Mouse (Mus musculus) hindbrain, embryonic 11.5 days (tissue): ENCODE results near the gene Nek5. TPM values are rescaled to one million over a fixed set of nuclear protein-coding genes. Genes with fewer than 3 reads are reported as not detected.

Source experiments
- ATAC-seq: fragments of 200-750 bp; cut with Nextera tagmentation; 2 replicates; pipeline ENCODE4 v1.8.0; 2017; ENCODE audit warnings: mild to moderate bottlenecking, moderate TSS enrichment, moderate library complexity; ENCODE audit not compliant: low FRiP score
- DNase-seq: peaks from one replicate; pipeline ENCODE4 v3.0.0-alpha.2; 2015; ENCODE audit warnings: low spot score
- H3K27ac ChIP-seq: fragments of 300-500 bp; sonication (generic); 2 replicates; pipeline ENCODE4 v1.5.1; 2014; ENCODE audit warnings: mild to moderate bottlenecking, low read depth, low read length
- H3K27me3 ChIP-seq: fragments of 300-500 bp; sonication (generic); 2 replicates; pipeline ENCODE4 v1.6.1; 2014; ENCODE audit warnings: mild to moderate bottlenecking, low read length, moderate library complexity, mixed read lengths; ENCODE audit not compliant: control insufficient read depth, insufficient read depth
- H3K36me3 ChIP-seq: fragments of 300-500 bp; sonication (generic); 2 replicates; pipeline ENCODE4 v1.6.1; 2014; ENCODE audit warnings: mild to moderate bottlenecking, low read length, moderate library complexity, mixed read lengths; ENCODE audit not compliant: control insufficient read depth, insufficient read depth
- H3K4me1 ChIP-seq: fragments of 300-500 bp; sonication (generic); replicated peaks from 2 replicates; pipeline ENCODE4 v1.6.1; 2014; ENCODE audit warnings: low read length, mixed read lengths; ENCODE audit not compliant: control insufficient read depth, insufficient read depth
- H3K4me2 ChIP-seq: fragments of 300-500 bp; sonication (generic); replicated peaks from 2 replicates; pipeline ENCODE4 v1.6.1; 2014; ENCODE audit warnings: mild to moderate bottlenecking, low read depth, low read length
- H3K4me3 ChIP-seq: fragments of 300-500 bp; sonication (generic); 2 replicates; pipeline ENCODE4 v1.5.1; 2014; ENCODE audit warnings: low read depth, low read length
- H3K9ac ChIP-seq: fragments of 300-500 bp; sonication (generic); 2 replicates; pipeline ENCODE4 v1.6.1; 2014; ENCODE audit warnings: low read depth, low read length
- H3K9me3 ChIP-seq: fragments of 300-500 bp; sonication (generic); 2 replicates; pipeline ENCODE4 v1.6.1; 2016; ENCODE audit warnings: low read length; ENCODE audit not compliant: control insufficient read depth
- WGBS: fragments of 180-500 bp; shearing (Covaris S2); extraction: QIAGEN DNeasy Blood & Tissue Kit; methylation state at CpG from one replicate; pipeline ENCODE4 v1.1.7; 2014; 5-methylcytosine and 5-hydroxymethylcytosine counted together
- polyA plus RNA-seq: library from polyadenylated mRNA; unstranded; fragments of >200 nt; fragmentation: Nextera tagmentation; extraction: Ambion mirVana; gene quantifications from 2 replicates; pipeline ENCODE4 v1.2.1, GENCODE M21; 2014

Gene Nek5
- polyA plus RNA-seq, 1 experiment from 2014 or later, result 0.91 TPM

DNA sequence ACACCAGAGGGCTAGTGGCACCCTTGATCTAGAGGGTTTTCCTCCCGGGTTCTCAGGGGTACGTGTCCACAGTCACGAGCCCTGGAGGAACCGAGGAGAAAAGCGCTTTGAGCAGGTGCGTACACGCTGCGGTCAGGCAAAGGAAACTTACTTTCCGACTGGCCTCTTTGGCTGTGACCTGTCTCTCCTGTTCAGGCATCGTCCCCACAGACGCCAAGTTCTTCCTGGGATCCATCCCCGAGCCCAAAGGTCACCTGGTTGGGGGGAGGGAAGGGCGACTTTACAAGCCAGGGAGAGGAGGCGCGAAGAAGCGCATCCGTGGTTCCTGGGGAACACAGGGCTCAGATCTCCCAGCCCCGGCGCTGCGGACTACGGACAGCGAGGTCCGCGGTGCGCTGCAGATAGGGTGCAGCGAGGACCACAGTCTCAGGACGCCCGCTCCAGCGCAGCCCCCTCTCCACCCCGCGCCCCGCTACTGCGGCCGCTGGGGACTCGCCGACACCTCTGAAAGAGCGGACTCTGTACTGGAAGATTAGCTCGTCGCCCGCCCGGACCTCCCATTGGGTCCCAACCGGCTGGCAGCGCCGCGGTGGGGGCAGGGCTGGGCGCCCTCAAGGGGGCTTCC lies 64.9 kb downstream of the Nek5 start, which contains the start of gene Atp7b:
Gene Atp7b (minus strand): TSS at position 485 of the 625 bp plus-strand sequence.
- WGBS, result 1% methylated on average over 45 of the region's 46 CpGs
- ATAC-seq (peak; percentile 94), DNase-seq (no peak)
- H3K4me3 ChIP-seq, result peak within 1 kb of the TSS; percentile 69
- no peaks in the 10 kb centered on the region for H3K4me1 ChIP-seq
- H3K9ac ChIP-seq, result peak within 1 kb of the TSS; percentile 71
- H3K27me3 ChIP-seq, result no peaks in the 10 kb centered on the region
- peak within 1 kb of the TSS; percentile 81 for H3K4me2 ChIP-seq
- 0 out of 2 replicates have a peak within 1 kb of the TSS, but pooled peaks have one; percentile 9 for H3K27ac ChIP-seq
- no peaks in the 10 kb centered on the region for H3K9me3 ChIP-seq
- 0 out of 2 replicates have a peak, but pooled peaks cover under 1% of the 10 kb centered on the region for H3K36me3 ChIP-seq

DNA sequence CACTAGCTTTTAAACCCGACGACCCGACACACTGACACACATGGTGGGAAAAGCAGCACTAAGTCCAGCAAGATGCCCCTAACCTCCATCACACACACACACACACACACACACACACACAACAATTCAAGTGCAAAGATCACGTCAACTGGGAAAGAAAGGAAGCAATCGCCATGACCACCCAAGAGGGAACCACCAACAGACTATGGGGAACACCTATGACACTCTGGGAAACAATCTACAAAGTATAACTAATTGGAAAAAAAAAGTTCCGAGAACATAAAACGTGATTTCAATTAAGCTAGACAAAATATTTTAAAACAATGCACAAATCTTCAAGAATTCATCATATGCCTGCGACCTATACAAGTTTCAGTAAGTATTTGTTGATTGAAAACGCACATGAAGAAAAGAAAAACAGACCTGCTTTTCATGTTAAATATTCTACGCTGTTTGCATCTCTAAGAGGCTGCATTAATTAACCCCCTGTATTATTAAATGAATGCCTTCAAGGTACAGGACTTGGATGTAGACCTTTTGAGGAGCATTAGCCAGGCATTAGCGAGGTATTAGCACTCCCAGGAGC lies 65.6 kb downstream of the Nek5 start:
- ATAC-seq, result no peak

DNA sequence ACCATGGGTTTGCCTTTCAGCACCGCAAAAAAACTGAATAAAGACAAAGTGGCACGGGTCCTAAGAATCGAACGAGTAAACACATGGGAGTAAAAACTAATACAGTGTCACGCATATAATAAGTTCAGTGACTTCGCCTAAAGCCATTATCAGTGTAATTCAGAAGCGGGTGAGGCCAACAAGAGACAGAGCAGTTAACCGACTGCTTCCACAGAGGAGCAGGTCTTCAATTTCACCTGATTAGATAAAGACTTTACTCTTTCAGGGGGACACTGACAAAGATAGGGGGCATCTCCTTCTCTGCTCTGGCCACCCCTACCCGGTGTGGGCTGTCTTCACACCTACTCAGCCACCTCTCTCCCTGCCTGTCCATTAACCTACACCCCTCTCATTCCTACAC lies 66.5 kb downstream of the Nek5 start:
- DNase-seq, result no peak
- 83% methylated on average over 9 of the region's 9 CpGs for WGBS

More for the DNA sequence above, 65.6 kb downstream of the Nek5 start:
- no peak for DNase-seq
- Histone ChIP-seq H3K27me3 (no peaks in the 10 kb centered on the region), H3K36me3 (no peaks in the 10 kb centered on the region), H3K9me3 (no peaks in the 10 kb centered on the region), H3K4me3 (peak overlapping the region; percentile 69), H3K9ac (no peak overlapping the region), H3K27ac (no peak overlapping the region), H3K4me2 (peak overlapping the region; percentile 81), H3K4me1 (no peaks in the 10 kb centered on the region)
- WGBS, result 38% methylated on average over 11 of the region's 11 CpGs

DNA sequence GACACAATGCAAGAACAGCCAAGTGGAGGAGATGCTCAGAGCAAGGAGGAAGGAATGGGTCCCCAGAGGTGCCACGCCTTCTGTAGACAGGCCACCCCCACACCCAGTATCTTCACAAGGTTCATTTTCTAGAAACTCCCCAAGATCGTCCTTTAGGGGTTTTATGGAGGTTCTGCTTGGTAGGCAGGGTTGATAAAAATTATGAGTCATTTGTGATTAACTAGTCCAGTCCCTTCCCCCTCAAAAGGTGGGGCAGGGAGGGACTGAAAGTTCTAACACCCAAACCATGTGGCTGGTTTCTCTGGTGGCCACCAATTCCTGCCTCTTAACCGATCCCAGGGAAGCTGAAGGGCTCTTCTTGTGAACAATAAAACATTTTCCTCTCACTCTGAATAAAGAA lies 68.0 kb downstream of the Nek5 start:
- Histone ChIP-seq H3K4me2 (no peak overlapping the region), H3K36me3 (no peaks in the 10 kb centered on the region), H3K4me1 (no peaks in the 10 kb centered on the region), H3K27me3 (no peaks in the 10 kb centered on the region), H3K9me3 (no peaks in the 10 kb centered on the region), H3K4me3 (no peak overlapping the region), H3K9ac (no peak overlapping the region), H3K27ac (no peak overlapping the region)
- WGBS, result 80% methylated on average over 3 of the region's 3 CpGs
- no peak for ATAC-seq
- no peak for DNase-seq

More for the DNA sequence above, 66.5 kb downstream of the Nek5 start:
- no peak for ATAC-seq
- Histone ChIP-seq H3K4me1 (no peaks in the 10 kb centered on the region), H3K9me3 (no peaks in the 10 kb centered on the region), H3K36me3 (no peaks in the 10 kb centered on the region), H3K9ac (no peak overlapping the region), H3K27ac (no peak overlapping the region), H3K27me3 (no peaks in the 10 kb centered on the region), H3K4me3 (no peak overlapping the region), H3K4me2 (no peak overlapping the region)

DNA sequence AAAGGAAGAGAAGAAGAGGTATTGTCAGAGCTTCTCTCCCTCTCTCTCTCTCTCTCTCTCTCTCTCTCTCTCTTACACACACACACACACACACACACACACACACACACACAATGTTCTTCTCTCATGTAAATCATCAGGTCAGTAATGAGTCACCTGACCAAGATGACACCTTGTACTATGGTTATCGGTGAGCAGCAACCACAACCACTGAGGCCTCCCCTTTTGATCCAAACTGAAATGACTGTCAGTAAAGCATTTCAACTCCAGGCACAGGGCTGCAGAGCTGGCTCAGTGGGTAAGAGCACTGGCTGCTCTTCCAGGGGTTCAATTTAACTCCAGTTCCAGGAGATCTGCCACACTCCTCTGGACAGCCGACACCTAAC lies 69.4 kb downstream of the Nek5 start:
- Histone ChIP-seq H3K27ac (no peak overlapping the region), H3K36me3 (no peaks in the 10 kb centered on the region), H3K27me3 (no peaks in the 10 kb centered on the region), H3K9me3 (no peaks in the 10 kb centered on the region), H3K9ac (no peak overlapping the region), H3K4me1 (no peaks in the 10 kb centered on the region), H3K4me3 (no peak overlapping the region), H3K4me2 (no peak overlapping the region)
- ATAC-seq (no peak), DNase-seq (no peak)
- 90% methylated on average over 2 of the region's 2 CpGs for WGBS

DNA sequence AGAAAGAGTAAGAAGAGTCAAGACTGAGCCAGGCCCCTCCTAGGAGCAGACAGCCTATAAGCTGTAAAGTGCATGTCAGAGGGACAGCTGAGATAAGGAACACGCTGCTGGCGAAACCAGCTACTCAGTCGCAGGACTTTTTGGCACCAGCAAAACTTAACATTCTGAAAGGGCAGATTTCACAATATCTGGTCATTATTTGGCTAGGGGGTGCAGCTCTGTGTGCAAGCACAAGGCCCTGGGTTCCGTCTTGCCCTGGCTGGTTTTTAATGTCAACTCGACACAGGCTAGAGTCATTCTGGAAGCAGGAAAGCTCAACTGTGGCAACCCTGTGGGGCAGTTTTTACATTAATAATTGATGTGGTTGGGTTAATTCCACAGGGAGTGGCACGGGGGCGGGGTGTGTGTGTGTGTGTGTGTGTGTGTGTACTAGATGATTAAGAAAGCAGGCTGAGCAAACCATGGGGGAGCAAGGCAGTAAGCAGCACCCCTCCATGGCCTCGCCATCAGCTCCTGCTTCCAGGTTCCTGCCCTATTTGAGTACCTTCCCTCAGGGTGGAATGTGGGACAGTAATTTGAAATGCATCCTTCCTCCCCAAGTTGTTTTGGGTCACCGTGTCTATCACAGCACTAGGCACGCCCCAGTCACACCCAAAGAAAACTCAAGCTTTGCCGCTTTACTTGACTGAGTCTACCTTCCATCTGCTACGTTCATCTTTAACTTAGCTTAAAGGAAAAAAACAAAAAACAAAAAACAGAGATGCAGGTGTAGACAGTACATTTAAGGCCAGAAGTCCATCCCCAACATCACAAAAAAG lies 70.0 kb downstream of the Nek5 start:
- Histone ChIP-seq H3K36me3 (no peaks in the 10 kb centered on the region), H3K4me2 (no peak overlapping the region), H3K27me3 (no peaks in the 10 kb centered on the region), H3K4me3 (no peak overlapping the region), H3K27ac (no peak overlapping the region), H3K4me1 (no peaks in the 10 kb centered on the region), H3K9ac (no peak overlapping the region), H3K9me3 (no peaks in the 10 kb centered on the region)
- DNase-seq (no peak), ATAC-seq (no peak)
- 83% methylated on average over 12 of the region's 12 CpGs for WGBS

DNA sequence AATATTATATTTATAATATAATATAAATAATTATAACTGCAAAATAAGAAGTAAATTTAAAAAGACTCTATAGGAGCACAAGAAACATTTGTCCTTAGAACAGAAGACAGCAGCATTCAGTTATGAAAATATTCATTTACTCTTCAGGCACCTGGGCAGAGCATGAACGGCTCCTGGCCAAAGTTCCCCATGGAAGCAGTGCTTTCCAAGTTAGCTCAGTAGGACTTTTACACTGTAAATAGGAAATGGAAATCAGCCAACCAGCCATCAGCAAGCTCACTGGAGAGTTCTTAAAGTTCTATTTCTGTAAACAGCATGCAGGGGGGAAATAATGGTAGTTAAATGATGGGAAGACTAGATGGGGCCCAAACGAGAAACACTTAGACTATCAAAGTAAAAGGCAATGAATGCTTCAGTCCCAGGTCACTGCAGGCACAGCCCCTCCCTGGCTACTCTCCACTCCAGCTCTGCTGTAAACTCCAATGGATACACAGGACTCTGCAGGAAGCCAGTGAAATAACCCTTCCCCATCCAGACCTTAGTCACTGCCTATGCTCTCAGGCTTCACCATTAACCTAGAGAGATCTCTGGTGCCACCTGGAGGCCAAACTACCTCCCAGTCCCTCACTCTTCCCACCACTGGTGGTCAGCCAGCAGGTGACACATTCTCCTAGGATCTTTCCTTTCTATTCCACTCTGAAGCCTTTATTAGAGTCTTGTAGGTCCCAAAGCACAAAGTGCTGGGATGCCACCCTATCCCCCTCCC lies 77.0 kb downstream of the Nek5 start:
- Histone ChIP-seq H3K9ac (no peak overlapping the region), H3K4me1 (no peaks in the 10 kb centered on the region), H3K27me3 (no peaks in the 10 kb centered on the region), H3K36me3 (no peaks in the 10 kb centered on the region), H3K9me3 (no peaks in the 10 kb centered on the region), H3K27ac (no peak overlapping the region), H3K4me2 (no peak overlapping the region), H3K4me3 (no peak overlapping the region)
- DNase-seq (peak; percentile 63), ATAC-seq (peak; percentile 59; the same call in 1 of the 2 replicates)
- 67% methylated on average over 2 of the region's 2 CpGs for WGBS

DNA sequence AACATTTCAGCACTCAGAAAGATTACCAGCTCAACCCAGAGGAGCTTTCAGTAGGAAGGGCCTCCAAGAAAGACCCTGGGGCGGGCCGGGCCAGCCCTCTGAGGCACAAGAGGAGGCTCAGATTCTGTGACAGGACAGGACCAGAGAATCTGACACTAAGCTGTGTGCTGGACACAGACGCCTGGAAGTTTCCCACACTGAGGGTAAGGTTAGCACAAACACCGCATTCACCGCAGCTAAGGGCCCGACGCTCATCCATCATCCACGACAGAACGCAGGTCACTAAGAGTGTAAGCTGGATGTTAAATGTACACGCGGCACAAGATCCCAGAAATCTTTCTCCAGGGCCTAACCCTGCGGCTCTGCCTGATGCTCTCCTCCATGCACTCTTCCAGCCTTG lies 81.1 kb downstream of the Nek5 start:
- ATAC-seq, result peak; percentile 28; the same call in 1 of the 2 replicates
- H3K9ac ChIP-seq, result no peak overlapping the region
- no peak overlapping the region for H3K27ac ChIP-seq
- 0 out of 2 replicates have a peak, but pooled peaks cover 2% of the 10 kb centered on the region for H3K27me3 ChIP-seq
- H3K4me3 ChIP-seq, result no peak overlapping the region
- no peaks in the 10 kb centered on the region for H3K9me3 ChIP-seq
- no peaks in the 10 kb centered on the region for H3K4me1 ChIP-seq
- no peaks in the 10 kb centered on the region for H3K36me3 ChIP-seq
- DNase-seq, result peak; percentile 29
- H3K4me2 ChIP-seq, result no peak overlapping the region
- 46% methylated on average over 12 of the region's 12 CpGs for WGBS
